Mouse (Mus musculus) hindbrain, embryonic 14.5 days (tissue): Measurements from ENCODE around the gene Mybl2. TPM values are rescaled to one million over a fixed set of nuclear protein-coding genes. Genes with fewer than 3 reads are reported as not detected.
A peak's percentile ranks its signal among the peaks of the same experiment; 100 is the strongest.

Experiments
- ATAC-seq: fragments of 200-750 bp; cut with Nextera tagmentation; 2 replicates; pipeline ENCODE4 v1.8.0; 2017; ENCODE audit warnings: moderate number of reproducible peaks, mild to moderate bottlenecking, moderate TSS enrichment, moderate library complexity; ENCODE audit not compliant: low FRiP score
- DNase-seq: peaks from one replicate; pipeline ENCODE4 v3.0.0-alpha.2; 2015; ENCODE audit warnings: low spot score
- H3K27ac ChIP-seq: fragments of 300-500 bp; sonication (generic); 2 replicates; pipeline ENCODE4 v1.5.1; 2014; ENCODE audit warnings: mild to moderate bottlenecking, moderate library complexity
- H3K27me3 ChIP-seq: fragments of 300-500 bp; sonication (generic); 2 replicates; pipeline ENCODE4 v1.6.1; 2014; ENCODE audit warnings: mild to moderate bottlenecking, low read length, mixed read lengths; ENCODE audit not compliant: control insufficient read depth, insufficient read depth
- H3K36me3 ChIP-seq: fragments of 300-500 bp; sonication (generic); replicated peaks from 2 replicates; pipeline ENCODE4 v1.6.1; 2014; ENCODE audit not compliant: control insufficient read depth, insufficient read depth
- H3K4me1 ChIP-seq: fragments of 300-500 bp; sonication (generic); replicated peaks from 2 replicates; pipeline ENCODE4 v1.6.1; 2014; ENCODE audit warnings: antibody characterized with exemption, low read length, mixed read lengths; ENCODE audit not compliant: control insufficient read depth, insufficient read depth
- H3K4me2 ChIP-seq: fragments of 300-500 bp; sonication (generic); replicated peaks from 2 replicates; pipeline ENCODE4 v1.6.1; 2014; ENCODE audit warnings: mild to moderate bottlenecking, moderate library complexity
- H3K4me3 ChIP-seq: fragments of 300-500 bp; sonication (generic); replicated peaks from 2 replicates; pipeline ENCODE4 v1.5.1; 2014; ENCODE audit warnings: mild to moderate bottlenecking, low read length
- H3K9ac ChIP-seq: fragments of 300-500 bp; sonication (generic); 2 replicates; pipeline ENCODE4 v1.6.1; 2014
- H3K9me3 ChIP-seq: fragments of 300-500 bp; sonication (generic); 2 replicates; pipeline ENCODE4 v1.6.1; 2016; ENCODE audit warnings: low read length; ENCODE audit not compliant: control insufficient read depth
- WGBS: fragments of 180-500 bp; shearing (Covaris S2); extraction: QIAGEN DNeasy Blood & Tissue Kit; methylation state at CpG from one replicate; pipeline ENCODE4 v1.1.7; 2014; 5-methylcytosine and 5-hydroxymethylcytosine counted together
- polyA plus RNA-seq: library from polyadenylated mRNA; unstranded; fragments of >200 nt; fragmentation: Nextera tagmentation; extraction: Ambion mirVana; gene quantifications from 2 replicates; pipeline ENCODE4 v1.2.1, GENCODE M21; 2014

Mybl2 gene
- polyA plus RNA-seq, 1 experiment from 2014 or later, result 3.8 TPM

DNA sequence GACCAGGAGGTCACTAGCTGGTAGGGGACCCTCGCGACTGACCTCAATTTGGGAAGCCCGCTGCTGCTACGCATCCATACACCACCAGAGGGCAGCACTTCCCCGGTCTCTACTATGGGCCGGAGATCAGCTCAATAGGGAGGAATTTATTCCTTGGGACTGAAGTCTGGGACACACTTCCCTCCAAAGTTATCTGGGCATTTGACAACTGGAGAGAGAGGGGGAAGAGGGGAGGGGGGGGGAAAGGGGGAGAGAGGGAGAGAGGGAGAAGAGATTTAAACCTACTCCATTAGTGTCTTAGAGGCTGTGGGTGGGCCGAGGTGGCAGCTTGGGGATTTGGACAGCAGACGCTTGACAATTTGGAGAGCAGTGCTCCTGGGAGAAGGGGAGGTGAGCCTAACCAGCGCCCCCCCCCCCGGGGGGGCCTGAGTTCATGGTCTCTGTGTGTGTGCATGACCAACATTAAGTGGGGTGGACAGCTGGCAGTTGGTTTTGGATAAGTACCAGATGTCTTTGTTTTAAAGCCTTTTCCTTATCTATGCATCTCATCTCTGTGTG, 47.2 kb downstream of the Mybl2 start:
- Histone ChIP-seq H3K4me3 (no peak overlapping the region), H3K27ac (no peak overlapping the region), H3K4me1 (peaks cover 8% of the 10 kb centered on the region; the same call in 1 of the 2 replicates), H3K27me3 (peaks cover 25% of the 10 kb centered on the region), H3K9me3 (no peaks in the 10 kb centered on the region), H3K36me3 (no peaks in the 10 kb centered on the region), H3K9ac (no peak overlapping the region), H3K4me2 (no peak overlapping the region)
- 4% methylated on average over 10 of the region's 10 CpGs for WGBS
- DNase-seq (peak; percentile 82), ATAC-seq (peak; percentile 27; the same call in 1 of the 2 replicates)

GRCm38 (mm10) chr2:163102216-163102615, 47.7 kb downstream of the Mybl2 start:
- H3K9me3 ChIP-seq, result no peaks in the 10 kb centered on the region
- 58% methylated on average over 7 of the region's 7 CpGs for WGBS
- H3K9ac ChIP-seq, result no peak overlapping the region
- H3K4me3 ChIP-seq, result no peak overlapping the region
- H3K4me2 ChIP-seq, result no peak overlapping the region
- DNase-seq (no peak), ATAC-seq (no peak)
- peaks cover 25% of the 10 kb centered on the region for H3K27me3 ChIP-seq
- H3K4me1 ChIP-seq, result peaks cover 8% of the 10 kb centered on the region; the same call in 1 of the 2 replicates
- H3K36me3 ChIP-seq, result no peaks in the 10 kb centered on the region
- no peak overlapping the region for H3K27ac ChIP-seq

DNA sequence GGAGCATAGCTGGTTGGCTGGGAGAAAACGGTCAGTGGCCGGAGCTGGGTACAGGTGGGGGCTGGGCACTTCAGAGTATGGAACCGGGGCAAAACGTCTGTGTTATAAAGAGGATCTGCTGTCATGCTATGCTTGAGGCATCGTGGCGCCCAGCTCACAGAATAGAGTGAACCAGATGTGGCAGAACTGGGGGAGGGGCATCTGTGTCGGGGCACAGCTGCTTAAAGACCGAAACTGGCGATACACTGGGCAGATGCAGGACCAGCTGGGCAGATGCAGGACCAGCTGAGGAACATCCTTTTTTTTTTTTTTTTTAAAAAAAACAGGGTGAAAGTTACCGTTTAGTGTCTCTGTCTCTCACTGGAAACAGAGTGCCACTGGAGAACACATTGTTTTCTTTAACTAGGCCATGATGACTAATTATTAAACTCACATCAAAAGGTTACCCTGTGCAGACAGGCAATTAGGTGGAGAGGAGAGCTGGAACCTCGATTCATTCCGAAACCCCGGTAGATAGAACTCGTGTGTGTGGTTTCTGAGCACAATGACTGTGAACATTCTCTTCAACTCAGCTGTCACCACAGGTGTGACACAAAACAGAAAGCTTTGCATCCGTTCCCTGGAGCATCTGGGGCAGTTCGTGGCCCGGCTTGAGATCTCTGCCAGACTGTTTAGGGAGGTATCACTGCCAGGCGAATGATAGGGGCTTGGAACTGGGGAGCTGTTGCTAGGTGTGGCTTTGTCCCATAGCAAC, 48.6 kb downstream of the Mybl2 start:
- peaks cover 8% of the 10 kb centered on the region; the same call in 1 of the 2 replicates for H3K4me1 ChIP-seq
- H3K4me3 ChIP-seq, result no peak overlapping the region
- no peak overlapping the region for H3K4me2 ChIP-seq
- ATAC-seq (no peak), DNase-seq (no peak)
- H3K9me3 ChIP-seq, result no peaks in the 10 kb centered on the region
- H3K9ac ChIP-seq, result no peak overlapping the region
- H3K27ac ChIP-seq, result no peak overlapping the region
- WGBS, result 57% methylated on average over 18 of the region's 18 CpGs
- H3K36me3 ChIP-seq, result no peaks in the 10 kb centered on the region
- peaks cover 25% of the 10 kb centered on the region for H3K27me3 ChIP-seq

- Histone ChIP-seq H3K27ac (no peak overlapping the region), H3K36me3 (no peaks in the 10 kb centered on the region), H3K4me3 (no peak overlapping the region), H3K4me2 (no peak overlapping the region), H3K27me3 (peaks cover 21% of the 10 kb centered on the region), H3K4me1 (peaks cover 8% of the 10 kb centered on the region; the same call in 1 of the 2 replicates), H3K9me3 (no peaks in the 10 kb centered on the region), H3K9ac (no peak overlapping the region)
- DNase-seq, result no peak
- ATAC-seq, result no peak
- WGBS, result 67% methylated on average over 13 of the region's 13 CpGs
Measured at GRCm38 (mm10) chr2:163104086-163104770, 49.7 kb downstream of the Mybl2 start.

GRCm38 (mm10) chr2:163108385-163108784, 53.9 kb downstream of the Mybl2 start:
- Histone ChIP-seq H3K9ac (no peak overlapping the region), H3K4me2 (no peak overlapping the region), H3K27me3 (peaks cover 12% of the 10 kb centered on the region), H3K27ac (no peak overlapping the region), H3K9me3 (no peaks in the 10 kb centered on the region), H3K4me1 (peaks cover 18% of the 10 kb centered on the region), H3K36me3 (no peaks in the 10 kb centered on the region), H3K4me3 (no peak overlapping the region)
- DNase-seq, result no peak
- no peak; the same call in 1 of the 2 replicates for ATAC-seq
- WGBS, result 14% methylated on average over 9 of the region's 9 CpGs

DNA sequence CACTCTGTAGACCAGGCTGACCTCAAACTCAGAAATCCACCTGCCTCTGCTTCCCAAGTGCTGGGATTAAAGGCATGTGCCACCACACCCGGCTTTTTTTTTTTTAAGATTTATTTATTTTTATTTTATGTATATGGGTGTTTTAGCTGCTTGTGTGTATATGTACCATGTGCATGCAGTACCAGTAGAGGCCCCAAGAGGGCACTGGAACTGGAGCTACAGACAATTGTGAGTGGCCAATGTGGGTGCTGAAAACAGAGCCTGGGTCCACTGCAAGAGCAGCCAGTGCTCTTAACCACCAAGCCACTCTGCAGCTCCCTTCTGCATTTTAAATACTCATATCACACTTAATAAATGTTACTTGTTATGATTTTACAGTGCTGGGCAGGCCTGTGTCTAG, 56.2 kb downstream of the Mybl2 start:
- Histone ChIP-seq H3K36me3 (no peaks in the 10 kb centered on the region), H3K27ac (peak overlapping the region; percentile 81), H3K27me3 (no peaks in the 10 kb centered on the region), H3K9me3 (no peaks in the 10 kb centered on the region), H3K9ac (no peak overlapping the region), H3K4me2 (no peak overlapping the region), H3K4me1 (peaks cover 17% of the 10 kb centered on the region), H3K4me3 (no peak overlapping the region)
- DNase-seq (no peak), ATAC-seq (no peak)
- WGBS, result 100% methylated on average over 1 of the region's 1 CpGs

GRCm38 (mm10) chr2:163111413-163112201, 57.1 kb downstream of the Mybl2 start:
- Histone ChIP-seq H3K27me3 (no peaks in the 10 kb centered on the region), H3K4me2 (peak overlapping the region; percentile 24), H3K9me3 (no peaks in the 10 kb centered on the region), H3K4me1 (peaks cover 17% of the 10 kb centered on the region), H3K27ac (peak overlapping the region; percentile 81), H3K36me3 (no peaks in the 10 kb centered on the region), H3K4me3 (no peak overlapping the region), H3K9ac (0 out of 2 replicates have a peak overlapping the region, but pooled peaks have one; percentile 14)
- WGBS, result 20% methylated on average over 16 of the region's 16 CpGs
- ATAC-seq (peak; percentile 51; the same call in 1 of the 2 replicates), DNase-seq (peak; percentile 73)

DNA sequence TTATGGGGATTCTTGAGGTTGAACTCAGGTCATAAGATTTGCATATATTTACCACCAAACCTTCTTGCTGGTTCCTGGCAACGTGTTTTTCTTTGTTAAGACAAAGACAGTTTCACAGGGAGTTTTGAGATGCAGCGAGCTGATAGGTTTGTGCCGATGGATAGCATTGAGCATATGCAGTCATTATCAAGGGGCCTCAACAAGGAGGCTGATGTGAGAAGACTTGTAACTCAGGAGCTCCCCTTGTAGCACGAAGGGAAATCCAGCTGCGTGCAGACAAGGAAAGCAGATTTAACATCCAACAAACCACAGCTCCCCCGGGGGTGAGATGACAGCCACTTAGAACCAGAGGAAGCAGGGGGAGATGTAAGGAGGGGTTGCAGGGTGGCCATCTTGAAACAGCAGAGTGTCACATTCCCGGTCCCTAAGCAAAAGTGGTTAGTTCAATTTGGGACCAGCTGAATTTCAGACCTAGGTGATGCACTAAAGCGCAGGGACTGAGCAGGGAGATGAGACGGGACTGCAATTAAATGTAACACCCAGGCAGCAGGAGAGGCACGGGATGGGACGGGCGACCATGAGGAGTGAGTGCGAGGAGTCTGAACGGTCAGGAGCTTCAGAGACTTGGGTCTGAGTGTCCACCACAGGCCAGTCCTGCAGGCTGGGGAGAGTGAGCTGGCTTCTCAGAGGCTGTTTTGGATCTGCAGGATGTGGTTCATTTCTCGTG, 66.3 kb downstream of the Mybl2 start:
- peaks cover 11% of the 10 kb centered on the region; the same call in 1 of the 2 replicates for H3K27me3 ChIP-seq
- no peak overlapping the region for H3K4me2 ChIP-seq
- H3K36me3 ChIP-seq, result no peaks in the 10 kb centered on the region
- H3K9me3 ChIP-seq, result no peaks in the 10 kb centered on the region
- H3K9ac ChIP-seq, result no peak overlapping the region
- ATAC-seq (no peak), DNase-seq (no peak)
- no peaks in the 10 kb centered on the region for H3K4me1 ChIP-seq
- H3K4me3 ChIP-seq, result no peak overlapping the region
- WGBS, result 58% methylated on average over 15 of the region's 15 CpGs
- H3K27ac ChIP-seq, result no peak overlapping the region
